Mouse (Mus musculus) thymus, adult 2 months (tissue): ENCODE data around the gene Slc6a21. TPM values are rescaled to one million over a fixed set of nuclear protein-coding genes. Genes with fewer than 3 reads are reported as not detected.

ENCODE experiments used
- DNase-seq: peaks from one replicate; pipeline ENCODE4 v3.0.0; 2021
- H3K27ac ChIP-seq: fragments of 200-500 bp; 2 replicates; pipeline ENCODE4 v1.5.1; 2012; ENCODE audit warnings: low read length, control low read depth; ENCODE audit not compliant: control insufficient read depth, insufficient read depth
- H3K27me3 ChIP-seq: fragments of 200-500 bp; 2 replicates; pipeline ENCODE4 v1.6.1; 2012; ENCODE audit warnings: mild to moderate bottlenecking, low read length, moderate library complexity, mixed read lengths; ENCODE audit not compliant: control insufficient read depth, insufficient read depth
- H3K36me3 ChIP-seq: fragments of 200-500 bp; 2 replicates; pipeline ENCODE4 v1.6.1; 2012; ENCODE audit warnings: mild to moderate bottlenecking, low read length, moderate library complexity; ENCODE audit not compliant: control insufficient read depth, insufficient read depth
- H3K4me1 ChIP-seq: fragments of 200-500 bp; replicated peaks from 2 replicates; pipeline ENCODE4 v1.6.1; 2012; ENCODE audit warnings: low read length; ENCODE audit not compliant: control insufficient read depth, insufficient read depth
- H3K4me3 ChIP-seq: fragments of 200-500 bp; 2 replicates; pipeline ENCODE4 v1.5.1; 2012; ENCODE audit warnings: mild to moderate bottlenecking, low read length, control low read depth, moderate library complexity; ENCODE audit not compliant: control insufficient read depth, insufficient read depth
- CTCF ChIP-seq: fragments of 200-500 bp; IDR thresholded peaks from 2 replicates; pipeline ENCODE4 v1.5.1; 2012; ENCODE audit warnings: mild to moderate bottlenecking, control low read depth, low read length, moderate library complexity, borderline replicate concordance; ENCODE audit not compliant: control insufficient read depth, poor library complexity, insufficient read depth; ENCODE audit errors: extremely low read depth
- POLR2A ChIP-seq: fragments of 200-500 bp; IDR thresholded peaks from 2 replicates; pipeline ENCODE4 v1.6.1; 2012; ENCODE audit warnings: mild to moderate bottlenecking, low read length, control low read depth, moderate library complexity; ENCODE audit not compliant: control insufficient read depth, poor library complexity, insufficient read depth; ENCODE audit errors: extremely low read depth
- WGBS: fragments of 180-500 bp; shearing (Covaris S2); methylation state at CpG from one replicate; pipeline ENCODE4 v1.1.7; 2018; 5-methylcytosine and 5-hydroxymethylcytosine counted together
- polyA plus RNA-seq: library from polyadenylated mRNA; depleted of rRNA; stranded (reverse); fragments of >200 nt; gene quantifications from 2 replicates; pipeline ENCODE4 v1.2.3, GENCODE M21; 2012; rRNA removed

Gene Slc6a21
- polyA plus RNA-seq, 1 experiment: 0.50 TPM

GRCm38 (mm10) chr7:45335056-45335455 is 57.7 kb downstream of the Slc6a21 start, which contains the start of gene Hrc:
Gene Hrc, plus strand, starts transcription at chr7:45335290.
- no peaks in the 10 kb centered on the region for H3K36me3 ChIP-seq
- WGBS: 76% methylated on average over 5 of the region's 5 CpGs
- H3K4me1 ChIP-seq: peaks cover 28% of the 10 kb centered on the region
- DNase-seq: no peak
- TF ChIP-seq POLR2A (no peak), CTCF (no peak)
- peaks cover 12% of the 10 kb centered on the region; the same call in 1 of the 2 replicates for H3K27me3 ChIP-seq
- no peak within 1 kb of the TSS for H3K4me3 ChIP-seq
- no peak within 1 kb of the TSS for H3K27ac ChIP-seq

GRCm38 (mm10) chr7:45336319-45336718 is 59.0 kb downstream of the Slc6a21 start:
- WGBS: 80% methylated on average over 4 of the region's 4 CpGs
- Histone ChIP-seq H3K36me3 (no peaks in the 10 kb centered on the region), H3K27me3 (peaks cover 12% of the 10 kb centered on the region; the same call in 1 of the 2 replicates), H3K27ac (no peak overlapping the region), H3K4me3 (no peak overlapping the region), H3K4me1 (peaks cover 34% of the 10 kb centered on the region)
- DNase-seq: no peak
- TF ChIP-seq POLR2A (no peak), CTCF (no peak)

GRCm38 (mm10) chr7:45337469-45337868 is 60.2 kb downstream of the Slc6a21 start:
- no peak for TF ChIP-seq POLR2A
- no peak for TF ChIP-seq CTCF
- WGBS: 26% methylated on average over 4 of the region's 4 CpGs

GRCm38 (mm10) chr7:45338161-45338911 is 61.0 kb downstream of the Slc6a21 start:
- Histone ChIP-seq H3K27me3 (peaks cover 12% of the 10 kb centered on the region; the same call in 1 of the 2 replicates), H3K36me3 (no peaks in the 10 kb centered on the region), H3K4me1 (peaks cover 27% of the 10 kb centered on the region), H3K4me3 (no peak overlapping the region), H3K27ac (no peak overlapping the region)
- DNase-seq: peak; percentile 35
- WGBS: 5% methylated on average over 14 of the region's 14 CpGs
- no peak for TF ChIP-seq CTCF
- no peak for TF ChIP-seq POLR2A

More at GRCm38 (mm10) chr7:45337469-45337868, 60.2 kb downstream of the Slc6a21 start:
- H3K27me3 ChIP-seq: peaks cover 12% of the 10 kb centered on the region; the same call in 1 of the 2 replicates
- H3K27ac ChIP-seq: no peak overlapping the region
- peaks cover 34% of the 10 kb centered on the region for H3K4me1 ChIP-seq
- no peak for DNase-seq
- no peak overlapping the region for H3K4me3 ChIP-seq
- H3K36me3 ChIP-seq: no peaks in the 10 kb centered on the region

Other genes with a start within 250 kb of the Slc6a21 start
- 32.7 and 43.5 TPM in 2 replicates for gene Prr12, start 224.6 kb upstream of the Slc6a21 start, polyA plus RNA-seq
- gene Nosip, start 215.1 kb upstream of the Slc6a21 start, polyA plus RNA-seq: 159 and 165 TPM in 2 replicates
- 32.4 and 40.5 TPM in 2 replicates for gene Prrg2, start 214.8 kb upstream of the Slc6a21 start, polyA plus RNA-seq
- gene Rcn3, start 185.3 kb upstream of the Slc6a21 start, polyA plus RNA-seq: 22.2 and 34.9 TPM in 2 replicates
- gene Fcgrt, start 173.7 kb upstream of the Slc6a21 start, polyA plus RNA-seq: 30.8 and 38.9 TPM in 2 replicates
- gene Rps11, start 153.1 kb upstream of the Slc6a21 start, polyA plus RNA-seq: 343 and 363 TPM in 2 replicates
- 4,999 and 5,006 TPM in 2 replicates for gene Rpl13a, start 148.8 kb upstream of the Slc6a21 start, polyA plus RNA-seq
- gene Gm45713, start 141.3 kb upstream of the Slc6a21 start, polyA plus RNA-seq: 0.27 and 0.91 TPM in 2 replicates
- 177 and 207 TPM in 2 replicates for gene Flt3l, start 141.1 kb upstream of the Slc6a21 start, polyA plus RNA-seq
- 72.5 and 78.7 TPM in 2 replicates for gene Pih1d1, start 123.2 kb upstream of the Slc6a21 start, polyA plus RNA-seq
- 97.2 and 101 TPM in 2 replicates for gene Aldh16a1, start 122.9 kb upstream of the Slc6a21 start, polyA plus RNA-seq
- gene Slc17a7, start 113.6 kb upstream of the Slc6a21 start, polyA plus RNA-seq: 1.2 and 2.0 TPM in 2 replicates
- 0.09 and 0.11 TPM in 2 replicates for gene Gfy, start 97.9 kb upstream of the Slc6a21 start, polyA plus RNA-seq
- not detected in 2 replicates for gene Pth2, start 96.5 kb upstream of the Slc6a21 start, polyA plus RNA-seq
- gene Ccdc155, start 72.6 kb upstream of the Slc6a21 start, polyA plus RNA-seq: 0.32 and 0.37 TPM in 2 replicates
- 3.0 and 3.5 TPM in 2 replicates for gene Dkkl1, start 65.4 kb upstream of the Slc6a21 start, polyA plus RNA-seq
- gene Tead2, start 61.8 kb upstream of the Slc6a21 start, polyA plus RNA-seq: 5.0 and 8.5 TPM in 2 replicates
- gene Cd37, start 38.4 kb upstream of the Slc6a21 start, polyA plus RNA-seq: 412 and 423 TPM in 2 replicates
- gene Slc6a16, start 36.4 kb upstream of the Slc6a21 start, polyA plus RNA-seq: 0.30 and 0.37 TPM in 2 replicates
- gene Trpm4, start 56.3 kb downstream of the Slc6a21 start, polyA plus RNA-seq: 12.1 and 12.9 TPM in 2 replicates
- 0.56 and 9.1 TPM in 2 replicates for gene Hrc, start 57.8 kb downstream of the Slc6a21 start, polyA plus RNA-seq
- gene Ppfia3, start 89.5 kb downstream of the Slc6a21 start, polyA plus RNA-seq: 0.65 and 0.89 TPM in 2 replicates
- gene Lin7b, start 93.1 kb downstream of the Slc6a21 start, polyA plus RNA-seq: 0.65 and 1.0 TPM in 2 replicates
- gene Snrnp70, start 118.2 kb downstream of the Slc6a21 start, polyA plus RNA-seq: 693 and 725 TPM in 2 replicates
- 0.68 and 1.1 TPM in 2 replicates for gene Kcna7, start 128.1 kb downstream of the Slc6a21 start, polyA plus RNA-seq
- 2.1 and 3.0 TPM in 2 replicates for gene Ntf5, start 136.2 kb downstream of the Slc6a21 start, polyA plus RNA-seq
- gene Lhb, start 143.3 kb downstream of the Slc6a21 start, polyA plus RNA-seq: 0.80 and 0.96 TPM in 2 replicates
- 35.2 and 35.5 TPM in 2 replicates for gene Gys1, start 157.3 kb downstream of the Slc6a21 start, polyA plus RNA-seq
- 122 and 124 TPM in 2 replicates for gene Ruvbl2, start 160.6 kb downstream of the Slc6a21 start, polyA plus RNA-seq
- 2,491 and 2,656 TPM in 2 replicates for gene Ftl1, start 182.4 kb downstream of the Slc6a21 start, polyA plus RNA-seq
- 165 and 184 TPM in 2 replicates for gene Bax, start 189.4 kb downstream of the Slc6a21 start, polyA plus RNA-seq
- gene Tulp2, start 204.4 kb downstream of the Slc6a21 start, polyA plus RNA-seq: 2.5 and 3.0 TPM in 2 replicates
- not detected in 2 replicates for gene Gm45808, start 209.3 kb downstream of the Slc6a21 start, polyA plus RNA-seq
- 2.3 and 2.4 TPM in 2 replicates for gene Dhdh, start 211.3 kb downstream of the Slc6a21 start, polyA plus RNA-seq
- 204 and 216 TPM in 2 replicates for gene Nucb1, start 232.9 kb downstream of the Slc6a21 start, polyA plus RNA-seq
- 27.6 and 35.3 TPM in 2 replicates for gene Ppp1r15a, start 248.8 kb downstream of the Slc6a21 start, polyA plus RNA-seq
- 9.7 and 12.3 TPM in 2 replicates for gene Plekha4, start 248.8 kb downstream of the Slc6a21 start, polyA plus RNA-seq